Mouse (Mus musculus): Measurements from ENCODE around the gene Zbtb8a. TPM values are rescaled to one million over a fixed set of nuclear protein-coding genes. Genes with fewer than 3 reads are reported as not detected.
A peak's percentile ranks its signal among the peaks of the same experiment; 100 is the strongest.
"Not testable (repeated sequence)": the region's sequence is repeated elsewhere in the genome, so short reads cannot be mapped to it uniquely, and the experiment has no call there.

Gene Zbtb8a
- 7.5 and 9.3 TPM in 2 replicates for polyA plus RNA-seq (2016; fragmentation: Nextera tagmentation; extraction: Ambion mirVana)

- H3K27me3 ChIP-seq (ENCODE audit: insufficient read depth, poor library complexity, severe bottlenecking), result peaks cover 36% of the 10 kb centered on the region
- 2% methylated on average over 65 of the region's 65 CpGs for WGBS
- DNase-seq (ENCODE audit: low spot score), result no peak
- peak within 1 kb of the TSS; percentile 75 for H3K4me3 ChIP-seq
- no peaks in the 10 kb centered on the region for H3K36me3 ChIP-seq
- H3K27ac ChIP-seq, result peak within 1 kb of the TSS; percentile 93
- no peaks in the 10 kb centered on the region for H3K4me1 ChIP-seq
- H3K9me3 ChIP-seq, result no peaks in the 10 kb centered on the region
Observed at GRCm38 (mm10) chr4:129377601-129378390, at the start of gene Zbtb8a. Gene Zbtb8a (minus strand): TSS chr4:129378116.

GRCm38 (mm10) chr4:129418321-129418720 is 40.4 kb upstream of the Zbtb8a start:
- 65% methylated on average over 5 of the region's 5 CpGs for WGBS
- Histone ChIP-seq H3K27me3 (ENCODE audit: insufficient read depth, poor library complexity, severe bottlenecking) (no peaks in the 10 kb centered on the region), H3K4me1 (peaks cover 8% of the 10 kb centered on the region), H3K27ac (no peak overlapping the region), H3K36me3 (no peaks in the 10 kb centered on the region), H3K9me3 (no peaks in the 10 kb centered on the region), H3K4me3 (no peak overlapping the region)
- no peak for DNase-seq (ENCODE audit: low spot score)

GRCm38 (mm10) chr4:129416478-129416877 is 38.6 kb upstream of the Zbtb8a start:
- DNase-seq (ENCODE audit: low spot score), result no peak
- 12% methylated on average over 5 of the region's 5 CpGs for WGBS
- Histone ChIP-seq H3K36me3 (no peaks in the 10 kb centered on the region), H3K9me3 (no peaks in the 10 kb centered on the region), H3K4me3 (no peak overlapping the region), H3K27me3 (ENCODE audit: insufficient read depth, poor library complexity, severe bottlenecking) (no peaks in the 10 kb centered on the region), H3K27ac (peak overlapping the region; percentile 52; the same call in 1 of the 2 replicates), H3K4me1 (peaks cover 8% of the 10 kb centered on the region)

GRCm38 (mm10) chr4:129415892-129416291 is 38.0 kb upstream of the Zbtb8a start:
- WGBS, result 84% methylated on average over 5 of the region's 5 CpGs
- Histone ChIP-seq H3K4me1 (peaks cover 8% of the 10 kb centered on the region), H3K36me3 (no peaks in the 10 kb centered on the region), H3K27ac (no peak overlapping the region), H3K4me3 (no peak overlapping the region), H3K27me3 (ENCODE audit: insufficient read depth, poor library complexity, severe bottlenecking) (no peaks in the 10 kb centered on the region), H3K9me3 (no peaks in the 10 kb centered on the region)
- DNase-seq (ENCODE audit: low spot score), result no peak

GRCm38 (mm10) chr4:129410991-129411390 is 33.1 kb upstream of the Zbtb8a start:
- H3K36me3 ChIP-seq, result no peaks in the 10 kb centered on the region
- no peak overlapping the region for H3K27ac ChIP-seq
- DNase-seq (ENCODE audit: low spot score), result no peak
- H3K9me3 ChIP-seq, result no peaks in the 10 kb centered on the region
- no peak overlapping the region for H3K4me3 ChIP-seq
- H3K27me3 ChIP-seq (ENCODE audit: insufficient read depth, poor library complexity, severe bottlenecking), result peaks cover 8% of the 10 kb centered on the region; the same call in 1 of the 2 replicates
- H3K4me1 ChIP-seq, result peaks cover 3% of the 10 kb centered on the region; the same call in 1 of the 2 replicates

- WGBS, result 86% methylated on average over 3 of the region's 3 CpGs
- H3K4me3 ChIP-seq; H3K27ac ChIP-seq; H3K4me1 ChIP-seq; DNase-seq (ENCODE audit: low spot score); H3K36me3 ChIP-seq; H3K27me3 ChIP-seq (ENCODE audit: insufficient read depth, poor library complexity, severe bottlenecking); H3K9me3 ChIP-seq: not testable (repeated sequence)
Observed at GRCm38 (mm10) chr4:129410532-129410931, 32.6 kb upstream of the Zbtb8a start.

GRCm38 (mm10) chr4:129406447-129406846 is 28.5 kb upstream of the Zbtb8a start:
- WGBS, result 3% methylated on average over 25 of the region's 25 CpGs
- Histone ChIP-seq H3K27me3 (ENCODE audit: insufficient read depth, poor library complexity, severe bottlenecking) (peaks cover 8% of the 10 kb centered on the region; the same call in 1 of the 2 replicates), H3K4me3 (peak overlapping the region; percentile 62)

GRCm38 (mm10) chr4:129399813-129400212 is 21.9 kb upstream of the Zbtb8a start:
- no peaks in the 10 kb centered on the region for H3K9me3 ChIP-seq
- H3K27ac ChIP-seq, result no peak overlapping the region
- no peaks in the 10 kb centered on the region for H3K27me3 ChIP-seq (ENCODE audit: insufficient read depth, poor library complexity, severe bottlenecking)
- 76% methylated on average over 4 of the region's 4 CpGs for WGBS
- no peaks in the 10 kb centered on the region; the same call in 1 of the 2 replicates for H3K4me1 ChIP-seq
- no peak for DNase-seq (ENCODE audit: low spot score)
- H3K36me3 ChIP-seq, result no peaks in the 10 kb centered on the region
- H3K4me3 ChIP-seq, result no peak overlapping the region

More at GRCm38 (mm10) chr4:129406447-129406846, 28.5 kb upstream of the Zbtb8a start:
- 0 out of 2 replicates have a peak, but pooled peaks cover 3% of the 10 kb centered on the region for H3K4me1 ChIP-seq
- H3K36me3 ChIP-seq, result no peaks in the 10 kb centered on the region
- peak; percentile 81 for DNase-seq (ENCODE audit: low spot score)
- H3K9me3 ChIP-seq, result no peaks in the 10 kb centered on the region
- H3K27ac ChIP-seq, result peak overlapping the region; percentile 69

- Histone ChIP-seq H3K4me3 (no peak overlapping the region), H3K27me3 (ENCODE audit: insufficient read depth, poor library complexity, severe bottlenecking) (no peaks in the 10 kb centered on the region), H3K4me1 (peaks cover 3% of the 10 kb centered on the region; the same call in 1 of the 2 replicates), H3K27ac (no peak overlapping the region), H3K9me3 (no peaks in the 10 kb centered on the region), H3K36me3 (no peaks in the 10 kb centered on the region)
- 79% methylated on average over 3 of the region's 3 CpGs for WGBS
- DNase-seq (ENCODE audit: low spot score), result no peak
Observed at GRCm38 (mm10) chr4:129396960-129397359, 19.0 kb upstream of the Zbtb8a start.

GRCm38 (mm10) chr4:129394089-129394870 is 16.4 kb upstream of the Zbtb8a start:
- DNase-seq (ENCODE audit: low spot score), result no peak
- Histone ChIP-seq H3K9me3 (no peaks in the 10 kb centered on the region), H3K4me3 (no peak overlapping the region), H3K4me1 (peaks cover 3% of the 10 kb centered on the region; the same call in 1 of the 2 replicates), H3K36me3 (no peaks in the 10 kb centered on the region), H3K27me3 (ENCODE audit: insufficient read depth, poor library complexity, severe bottlenecking) (no peaks in the 10 kb centered on the region), H3K27ac (no peak overlapping the region)
- 56% methylated on average over 12 of the region's 12 CpGs for WGBS

- Histone ChIP-seq H3K36me3 (no peaks in the 10 kb centered on the region), H3K4me1 (peaks cover 3% of the 10 kb centered on the region; the same call in 1 of the 2 replicates), H3K4me3 (no peak overlapping the region), H3K27ac (no peak overlapping the region), H3K9me3 (no peaks in the 10 kb centered on the region), H3K27me3 (ENCODE audit: insufficient read depth, poor library complexity, severe bottlenecking) (no peaks in the 10 kb centered on the region)
- no peak for DNase-seq (ENCODE audit: low spot score)
- WGBS, result 81% methylated on average over 7 of the region's 7 CpGs
Observed at GRCm38 (mm10) chr4:129390936-129391557, 13.1 kb upstream of the Zbtb8a start.

GRCm38 (mm10) chr4:129390216-129390743 is 12.4 kb upstream of the Zbtb8a start:
- no peak overlapping the region for H3K27ac ChIP-seq
- no peaks in the 10 kb centered on the region for H3K27me3 ChIP-seq (ENCODE audit: insufficient read depth, poor library complexity, severe bottlenecking)
- DNase-seq (ENCODE audit: low spot score), result no peak
- 75% methylated on average over 14 of the region's 14 CpGs for WGBS
- H3K4me1 ChIP-seq, result peaks cover 3% of the 10 kb centered on the region; the same call in 1 of the 2 replicates
- no peak overlapping the region for H3K4me3 ChIP-seq
- no peaks in the 10 kb centered on the region for H3K36me3 ChIP-seq
- no peaks in the 10 kb centered on the region for H3K9me3 ChIP-seq

Data from heart, embryonic 10.5 days (tissue).